Mouse (Mus musculus) heart, postnatal 36 days (tissue): Measurements from ENCODE around the gene Mterf1b. TPM values are rescaled to one million over a fixed set of nuclear protein-coding genes. Genes with fewer than 3 reads are reported as not detected.
"Not testable (repeated sequence)": the region's sequence is repeated elsewhere in the genome, so short reads cannot be mapped to it uniquely, and the experiment has no call there.

Source experiments
- DNase-seq, 2 experiments: peaks; one replicate each; pipeline ENCODE4 v3.0.0; 2021 to 2022
- intact Hi-C: fragments of 180-260 bp; cut with DNase I; formaldehyde crosslinking; loops from one replicate; pipeline ENCODE4 v1.15.1; 2025
- total RNA-seq, 2 experiments: library from RNA; stranded (reverse); gene quantifications; 2 replicates each; pipeline ENCODE4 v1.2.3; 2021

Mterf1b gene
- 1 to 10 TPM; 1.9 to 2.1 TPM for total RNA-seq

DNA sequence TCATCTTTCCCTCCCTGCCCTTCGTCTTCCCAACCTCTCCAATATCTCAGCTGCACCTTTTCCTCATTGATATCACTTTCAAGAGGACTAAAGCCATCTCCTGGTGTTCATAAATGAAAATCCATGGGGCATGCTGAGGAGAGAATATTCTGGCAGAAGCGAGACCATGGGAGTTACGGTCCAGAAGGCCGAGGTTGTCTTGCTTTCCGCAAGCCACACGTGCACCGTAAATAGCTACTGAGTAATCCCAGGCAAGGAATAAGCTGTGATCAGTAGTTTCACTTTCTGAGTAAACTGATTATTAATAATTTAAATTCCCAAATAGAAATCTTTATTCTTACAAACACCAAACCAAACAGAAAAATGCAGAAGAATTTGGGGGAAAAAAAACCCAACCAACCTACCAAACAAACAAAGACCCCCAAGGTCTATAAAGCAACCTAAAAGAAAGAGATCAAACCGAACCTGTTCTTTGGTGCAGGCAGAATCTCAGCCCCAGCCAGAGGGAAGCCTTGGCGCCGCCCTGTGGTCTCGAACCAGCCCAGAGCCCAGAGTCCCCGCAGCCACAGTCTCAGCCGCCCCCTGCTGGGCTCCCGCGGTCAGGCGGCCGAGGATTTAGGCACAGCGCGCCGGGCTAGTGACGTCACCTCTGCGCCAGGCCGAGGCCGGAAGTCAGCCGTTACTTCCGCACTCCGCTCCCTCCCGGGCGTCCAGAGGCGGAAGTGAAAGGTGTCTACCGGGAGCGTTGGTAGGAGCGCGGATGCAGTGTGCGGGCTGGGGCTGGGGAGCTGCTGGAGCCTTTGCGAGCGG lies at the start of gene Mterf1b:
Gene Mterf1b (plus strand): TSS at position 697 of the 810 bp plus-strand sequence.
- intact Hi-C loops: loop anchor here (1.0 to 10.0 kb wide), 4 partner anchors 87 to 563 kb away; partner anchors contain the start of genes Cyp51 and Fzd1
- not testable (repeated sequence) for DNase-seq

DNA sequence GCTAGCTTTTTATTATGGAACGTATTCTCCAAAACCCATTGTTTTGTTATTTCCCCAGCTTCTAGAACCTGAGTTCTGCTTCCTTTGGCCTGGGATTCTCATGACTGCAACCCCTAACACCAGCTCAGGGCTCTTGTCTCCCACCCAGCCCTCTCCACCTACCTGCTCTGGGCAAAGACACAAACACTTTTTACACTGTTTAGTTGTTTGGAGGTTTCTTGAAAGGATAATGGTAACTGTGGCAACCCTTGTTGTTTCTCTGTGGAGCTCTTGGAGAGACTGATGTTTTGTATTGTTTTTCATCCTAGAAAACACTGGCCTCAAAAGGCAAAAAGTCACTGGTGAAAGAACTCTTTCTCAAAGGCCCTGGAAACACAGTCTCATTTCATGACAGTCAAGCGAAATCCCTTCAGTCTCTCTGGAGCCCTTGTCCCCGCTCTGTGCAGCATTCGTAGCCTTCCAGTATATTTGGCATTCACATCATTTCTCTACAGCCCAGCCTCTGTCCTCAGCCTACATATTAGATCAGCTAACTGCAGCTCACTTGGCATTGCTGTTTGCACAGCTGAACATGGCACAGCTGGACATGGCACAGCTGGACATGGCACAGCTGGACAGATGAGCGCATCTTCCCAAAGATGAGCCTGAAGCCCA lies 32.6 kb upstream of the Mterf1b start:
- intact Hi-C loops: loop anchor here (10.0 kb wide), 1 partner anchor 225 kb away; no protein-coding TSS in a partner anchor
- not testable (repeated sequence) for DNase-seq

DNA sequence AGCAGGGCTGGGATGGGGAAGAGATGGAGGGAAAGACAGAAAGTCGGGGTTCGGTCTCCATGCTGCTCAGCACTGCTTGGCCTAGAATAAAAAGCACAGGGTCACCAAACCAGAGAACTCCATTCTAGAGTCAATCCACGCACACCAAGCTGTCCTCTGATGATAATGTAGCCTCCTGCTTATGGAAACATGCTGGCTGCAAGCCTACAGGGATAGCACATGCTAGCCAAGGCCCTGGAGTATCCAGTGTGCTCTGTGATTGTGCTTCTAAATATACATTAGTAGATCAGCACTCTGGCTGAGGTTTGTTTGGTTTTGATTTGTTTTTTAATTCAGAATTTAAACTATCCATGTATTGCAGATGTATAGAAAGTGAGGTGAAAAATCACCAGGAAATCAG lies 30.6 kb upstream of the Mterf1b start:
- DNase-seq: peak; percentile 9 to 18
- intact Hi-C loops: loop anchor here (10.0 kb wide), 1 partner anchor 223 kb away; no protein-coding TSS in a partner anchor

DNA sequence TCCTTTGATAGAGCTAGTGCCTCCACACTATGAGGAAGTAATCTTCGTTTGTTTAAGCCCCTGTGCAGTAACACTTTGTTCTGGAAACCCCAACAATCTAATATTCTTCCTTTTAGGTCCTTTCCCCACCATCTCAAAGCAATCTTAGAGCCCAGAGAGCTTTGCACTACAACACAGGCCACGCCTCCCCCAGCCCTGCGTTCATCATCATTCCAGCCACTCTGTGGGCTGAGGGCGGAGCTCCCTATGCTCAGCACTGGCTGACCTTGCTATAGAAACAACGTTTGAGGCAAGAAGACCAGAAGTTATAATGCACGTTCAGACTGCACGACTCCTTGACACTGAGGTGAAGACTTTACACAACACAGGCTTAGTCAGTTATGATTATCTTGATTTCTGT lies 29.7 kb upstream of the Mterf1b start:
- intact Hi-C loops: loop anchor here (10.0 kb wide), 1 partner anchor 222 kb away; no protein-coding TSS in a partner anchor
- DNase-seq: no peak

DNA sequence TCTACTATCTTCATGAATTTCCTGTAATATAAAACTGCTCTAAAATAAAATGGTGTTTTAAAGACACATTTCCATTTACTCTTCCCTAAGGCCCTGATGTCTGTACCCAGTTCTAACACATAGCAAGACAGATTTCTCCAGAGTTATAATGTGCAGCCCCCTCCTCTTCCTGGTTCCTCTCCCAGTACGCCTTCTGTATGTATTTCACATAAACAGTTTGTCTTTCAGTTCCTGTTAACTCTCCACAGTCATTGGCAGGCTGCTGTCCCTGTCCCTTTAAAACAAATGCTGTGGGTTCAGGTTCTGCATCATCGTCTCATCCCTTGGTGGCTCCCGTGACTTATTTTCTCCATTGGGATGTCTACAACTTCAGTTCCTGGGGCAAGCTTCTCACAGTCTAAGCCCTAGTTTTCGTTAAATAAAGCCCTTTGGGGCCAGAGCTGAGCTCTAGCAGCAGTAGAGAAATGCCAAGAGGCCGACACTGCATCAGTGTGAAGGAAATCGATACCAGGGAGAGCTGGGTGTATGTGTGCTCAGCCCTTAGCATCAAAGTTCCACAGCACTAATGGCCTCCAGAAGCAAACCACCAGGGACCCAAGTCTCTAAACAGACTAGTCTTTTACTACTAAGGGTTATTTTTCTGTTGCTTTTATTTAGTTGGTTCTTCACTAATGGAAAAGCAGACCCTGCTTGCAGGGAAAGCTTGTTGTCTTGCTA lies 24.2 kb upstream of the Mterf1b start:
- intact Hi-C loops: loop anchor here (10.0 kb wide), 1 partner anchor 217 kb away; no protein-coding TSS in a partner anchor
- DNase-seq: not testable (repeated sequence)

DNA sequence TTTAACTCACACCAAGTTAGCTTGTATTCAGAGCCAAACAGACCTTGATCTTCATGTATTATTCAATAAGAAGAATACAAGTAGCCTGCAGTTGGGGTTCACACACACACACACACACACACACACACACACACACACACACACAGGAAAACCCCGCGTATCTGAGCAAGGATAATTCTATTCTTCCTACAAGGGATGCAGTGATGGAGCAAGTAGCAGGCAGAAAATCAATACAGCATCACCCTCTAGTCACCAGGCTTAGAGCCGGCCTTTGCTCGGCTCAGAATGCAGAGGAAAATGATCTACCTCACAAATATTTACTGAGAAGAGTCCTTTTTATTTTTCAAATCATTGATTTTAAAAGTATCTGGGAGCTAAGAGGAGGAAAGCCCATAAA lies 23.6 kb upstream of the Mterf1b start:
- intact Hi-C loops: loop anchor here (10.0 kb wide), 1 partner anchor 216 kb away; no protein-coding TSS in a partner anchor

DNA sequence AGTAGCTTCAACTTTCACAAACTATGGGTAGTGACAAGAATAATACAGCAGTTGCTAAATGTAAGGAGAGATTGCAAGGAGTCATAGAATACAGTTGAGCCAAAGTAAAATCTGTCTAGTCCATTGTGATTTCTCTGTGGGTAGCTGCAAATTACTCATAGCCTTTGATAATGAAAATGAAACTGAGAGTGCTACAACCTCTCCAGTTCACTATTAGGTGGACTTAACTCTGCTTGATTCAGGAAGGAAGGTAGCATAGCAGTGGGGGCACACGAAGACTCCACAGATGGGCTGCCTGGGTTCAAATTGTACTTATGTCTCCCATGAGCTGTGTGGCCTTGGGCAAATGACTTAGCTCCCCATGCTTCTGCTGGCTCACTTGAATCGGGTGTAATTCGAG lies 15.7 kb upstream of the Mterf1b start:
- intact Hi-C loops, DNase-seq: not testable (repeated sequence)

More for the DNA sequence above, 23.6 kb upstream of the Mterf1b start:
- DNase-seq: not testable (repeated sequence)

DNA sequence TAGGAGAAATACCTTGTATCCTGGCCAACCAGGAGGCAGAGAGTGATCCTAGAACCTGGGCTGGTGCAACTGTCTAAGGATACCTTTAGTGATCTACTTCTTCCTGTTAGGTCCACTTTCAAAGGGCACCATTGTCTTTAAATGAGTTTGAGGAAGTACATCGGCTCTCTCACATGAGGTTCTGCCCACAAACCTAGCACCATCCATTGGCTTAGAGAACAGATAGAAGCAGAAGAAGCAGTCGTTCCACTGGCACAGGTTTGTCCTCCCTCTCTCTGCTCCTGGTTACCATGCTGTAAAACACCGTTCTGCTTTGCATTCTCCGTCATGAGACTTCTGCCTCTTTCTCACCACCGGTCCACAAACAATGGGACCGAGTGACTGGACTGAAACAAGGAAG lies 12.8 kb upstream of the Mterf1b start:
- DNase-seq: no peak

DNA sequence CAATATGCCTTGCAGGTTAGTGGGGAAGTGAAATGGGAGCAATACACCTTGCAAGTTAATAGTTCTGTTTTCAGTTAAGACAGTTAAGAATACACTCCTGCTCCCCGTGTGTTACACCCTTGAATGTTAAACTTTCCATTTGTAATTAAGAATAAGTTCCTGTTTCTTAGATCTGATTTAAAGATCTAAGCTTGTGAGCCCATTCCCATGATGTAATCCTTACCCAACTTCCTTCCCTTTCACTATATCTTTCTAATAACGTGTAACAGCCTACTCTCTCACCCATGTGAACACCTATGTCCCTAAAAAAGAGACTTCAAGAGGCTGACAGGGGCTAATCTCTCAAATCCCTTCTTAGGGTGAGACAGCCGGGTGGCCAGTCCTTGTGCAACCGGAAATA lies 5.4 kb upstream of the Mterf1b start:
- no peak for DNase-seq
- intact Hi-C loops: no loop called here

More for the DNA sequence above, 12.8 kb upstream of the Mterf1b start:
- intact Hi-C loops: no loop called here

DNA sequence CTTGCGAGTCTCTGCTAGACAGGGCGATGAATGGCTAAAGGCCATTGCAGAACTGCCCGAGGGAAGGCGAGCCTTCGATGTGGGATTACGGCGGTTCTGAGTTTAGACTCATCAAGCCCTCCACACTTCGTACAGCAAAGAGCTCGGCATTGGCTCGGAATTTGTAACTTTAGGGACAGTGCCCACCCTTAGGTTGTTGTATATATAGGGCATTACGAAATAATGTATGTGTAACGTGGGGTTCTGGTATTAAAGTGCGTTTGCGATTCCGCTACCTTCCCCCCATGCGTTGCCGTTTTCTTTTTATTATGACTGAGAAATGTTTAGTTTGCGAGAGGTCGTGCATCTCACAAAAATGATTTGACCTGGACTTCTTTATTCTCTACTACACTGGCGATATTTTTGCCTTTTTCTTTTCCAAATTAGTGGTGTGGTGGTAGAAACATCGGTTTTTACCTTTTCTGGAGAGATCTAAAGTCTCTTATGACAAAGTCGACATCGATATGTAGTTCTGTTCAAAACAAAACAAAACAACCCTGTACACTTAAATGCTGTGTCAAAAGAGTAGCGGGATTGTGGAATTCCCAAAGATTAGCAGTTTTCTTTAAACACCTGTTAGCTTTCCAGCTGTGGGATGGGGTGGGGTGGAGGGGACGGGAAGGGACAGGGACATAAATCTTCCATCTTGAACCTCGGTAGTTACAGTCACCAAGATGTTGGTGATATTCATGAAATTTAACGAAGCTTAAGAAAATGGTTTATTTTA lies 497 bp downstream of the Mterf1b start:
- intact Hi-C loops: loop anchor here (2.0 to 10.0 kb wide), 3 partner anchors 88 to 562 kb away; partner anchors contain the start of genes Cyp51 and Fzd1
- DNase-seq: not testable (repeated sequence)

DNA sequence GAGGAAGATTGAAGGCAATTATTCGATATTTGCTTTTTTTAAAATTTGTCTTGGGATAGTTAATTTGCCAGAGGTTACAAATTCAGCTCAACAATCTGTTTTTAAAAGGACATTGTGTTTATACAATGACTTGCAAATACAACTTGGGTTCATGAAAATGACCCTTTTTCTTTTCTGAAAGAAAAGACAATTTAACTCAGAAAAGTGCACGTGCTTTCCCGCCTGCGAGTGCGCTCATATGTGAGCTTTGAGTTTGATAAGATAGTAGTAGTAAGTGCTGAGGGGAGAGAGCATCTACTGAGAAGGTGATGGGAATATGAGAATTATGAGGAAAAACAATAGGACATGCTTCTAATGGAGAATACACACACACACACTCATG lies 1.1 kb downstream of the Mterf1b start:
- no peak for DNase-seq
- intact Hi-C loops: loop anchor here (2.0 to 10.0 kb wide), 3 partner anchors 88 to 562 kb away; partner anchors contain the start of genes Cyp51 and Fzd1

DNA sequence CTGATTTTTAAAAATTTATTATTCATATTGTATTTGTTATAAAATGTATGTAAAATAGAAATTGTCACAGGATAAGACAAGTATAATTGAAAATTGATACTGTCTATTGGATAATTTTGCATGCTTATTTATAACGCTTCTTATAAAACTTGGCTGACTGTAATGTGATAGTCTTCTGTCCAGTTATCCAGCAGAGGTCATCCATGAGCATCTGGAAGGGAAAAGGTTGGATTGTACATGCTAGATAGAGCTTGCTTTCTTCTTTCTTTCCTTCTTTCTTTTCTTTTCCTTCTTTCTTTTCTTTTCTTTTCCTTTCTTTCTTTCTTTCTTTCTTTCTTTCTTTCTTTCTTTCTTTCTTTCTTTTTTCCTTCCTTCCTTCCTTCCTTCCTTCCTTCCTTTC lies 2.0 kb downstream of the Mterf1b start:
- intact Hi-C loops: loop anchor here (10.0 kb wide), 2 partner anchors 549 to 561 kb away; partner anchors contain the start of gene Fzd1
- no peak for DNase-seq

DNA sequence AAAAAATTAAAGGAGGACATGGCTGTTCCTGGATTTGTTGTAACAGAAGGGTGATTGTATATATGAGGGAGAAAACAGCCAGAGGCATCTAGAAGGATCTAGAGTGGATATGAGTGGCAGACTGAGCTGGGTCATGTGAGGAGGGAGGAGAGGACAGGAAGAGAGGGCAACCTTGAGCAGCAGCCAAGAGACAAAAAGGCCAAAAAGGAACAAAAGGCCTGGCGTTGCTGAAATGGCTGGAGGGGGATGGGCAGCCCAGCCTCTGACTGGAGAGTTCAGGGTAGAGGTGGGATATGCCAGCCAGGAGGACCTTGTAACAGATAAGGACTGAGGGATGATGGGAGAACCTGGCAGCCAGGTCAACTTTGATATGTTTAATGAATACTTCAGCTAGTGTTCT lies 2.9 kb downstream of the Mterf1b start:
- no peak for DNase-seq
- intact Hi-C loops: loop anchor here (10.0 kb wide), 2 partner anchors 550 to 560 kb away; partner anchors contain the start of gene Fzd1

DNA sequence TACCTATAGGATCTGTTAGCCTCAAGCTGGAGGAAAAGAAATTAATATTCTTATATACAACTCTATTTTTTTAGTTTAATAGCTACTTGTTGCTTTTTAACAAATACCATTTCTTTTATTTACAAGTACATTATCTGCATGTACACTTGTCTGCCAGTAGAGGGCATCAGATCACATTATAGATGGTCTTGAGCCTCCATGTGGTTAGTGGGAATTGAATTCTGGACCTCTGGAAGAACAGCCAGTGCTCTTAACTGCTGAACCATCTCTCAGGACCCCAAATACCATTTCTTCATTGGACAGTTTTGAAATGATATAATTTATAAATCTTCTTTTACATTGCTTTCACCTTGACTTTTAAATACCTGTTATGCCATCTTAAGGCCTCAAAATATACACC lies 9.2 kb downstream of the Mterf1b start:
- intact Hi-C loops: loop anchor here (2.0 kb wide), 1 partner anchor 711 kb away; no protein-coding TSS in a partner anchor
- DNase-seq: no peak

DNA sequence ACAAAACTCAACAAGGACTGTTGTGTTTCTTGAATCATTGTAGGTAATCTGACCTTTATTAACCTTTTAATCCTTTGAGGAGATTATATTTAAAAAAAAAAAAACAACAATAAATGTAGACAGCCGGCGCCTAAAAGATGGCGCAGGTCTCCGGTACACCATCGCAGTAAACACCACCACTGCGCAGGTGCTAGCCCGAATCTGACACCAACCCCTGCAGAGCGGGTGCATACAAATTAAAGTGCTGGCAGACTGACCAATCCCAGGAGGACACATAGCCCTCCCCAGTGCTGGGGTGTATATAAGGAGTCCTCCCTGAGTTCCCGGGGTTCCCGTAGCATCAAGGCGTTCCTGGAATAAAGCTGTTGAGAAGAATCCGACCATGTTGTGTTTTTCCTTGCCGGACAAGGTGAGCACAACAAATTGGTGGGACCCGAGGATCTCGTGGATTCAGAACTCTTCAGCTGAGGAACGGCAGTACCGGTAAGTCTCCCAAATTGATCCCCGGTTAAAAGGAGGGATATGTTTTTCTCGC lies 10.2 kb downstream of the Mterf1b start:
- intact Hi-C loops, DNase-seq: not testable (repeated sequence)

DNA sequence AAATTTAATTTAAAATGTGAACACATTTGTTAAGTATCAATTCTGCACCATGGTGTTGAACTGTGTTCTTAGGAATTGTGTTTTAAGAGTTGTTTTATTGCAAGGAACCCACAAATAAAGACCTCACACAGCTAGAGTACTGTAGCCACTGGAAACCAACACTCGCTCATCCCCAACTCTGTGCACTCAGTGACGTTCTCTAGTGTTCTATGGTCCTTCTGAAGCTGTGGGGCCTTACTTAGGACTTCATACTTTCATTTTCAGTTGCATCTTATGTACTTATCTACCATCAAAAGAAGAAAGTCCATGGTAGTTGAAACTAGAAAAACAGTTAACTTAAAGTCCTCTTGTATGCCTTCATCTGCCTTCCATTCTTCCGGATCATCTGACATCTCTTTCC lies 17.9 kb downstream of the Mterf1b start:
- intact Hi-C loops, DNase-seq: not testable (repeated sequence)

DNA sequence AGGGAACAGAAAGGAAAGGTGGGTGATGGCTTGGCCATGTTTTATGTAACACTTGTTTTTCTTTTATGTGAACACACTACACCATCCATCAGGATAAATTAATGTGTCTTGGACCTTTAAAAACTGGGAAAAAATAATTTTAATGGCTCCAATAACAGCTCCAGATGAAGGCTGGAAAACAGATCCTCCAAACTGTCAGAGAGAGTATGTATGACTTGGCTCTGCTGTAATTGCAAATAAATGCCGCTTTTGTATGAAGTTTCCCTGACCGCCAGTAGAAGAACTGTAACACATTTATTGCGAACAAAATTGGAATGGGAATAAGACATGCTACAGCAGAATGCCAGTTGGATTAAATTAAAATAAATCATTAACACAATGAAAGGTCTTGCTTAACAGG lies 29.1 kb downstream of the Mterf1b start:
- no peak for DNase-seq
- intact Hi-C loops: no loop called here

DNA sequence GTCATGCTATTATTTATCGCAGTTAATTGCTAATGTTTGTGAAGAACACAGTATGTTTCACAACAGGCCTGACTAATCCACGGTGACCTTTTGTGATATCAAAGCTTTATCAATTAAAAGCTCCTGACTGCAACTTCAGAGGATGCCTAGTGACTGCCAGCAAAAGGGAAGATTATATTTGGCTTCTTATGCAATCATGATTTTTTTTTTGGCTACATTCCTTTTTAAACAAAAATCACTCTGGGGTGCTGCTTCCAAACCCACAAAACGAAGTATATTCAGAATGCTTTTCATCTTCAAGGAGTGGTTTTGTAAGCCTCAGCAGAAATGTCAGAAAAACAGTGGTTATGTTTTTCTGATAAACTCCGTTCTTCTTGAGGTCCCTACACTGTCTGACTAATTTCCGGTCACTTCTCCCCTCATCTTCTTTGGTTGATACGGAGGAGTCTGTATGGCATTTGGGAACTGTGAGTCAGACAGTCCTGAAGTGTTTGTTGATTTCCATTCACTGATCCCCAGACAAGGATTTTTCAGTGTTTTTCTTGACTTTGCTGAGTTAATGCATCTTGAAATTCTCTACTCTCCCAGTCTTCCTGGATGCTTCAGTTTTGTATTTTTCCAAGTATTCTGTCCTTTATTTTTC lies 29.9 kb downstream of the Mterf1b start:
- no peak for DNase-seq
- intact Hi-C loops: no loop called here

DNA sequence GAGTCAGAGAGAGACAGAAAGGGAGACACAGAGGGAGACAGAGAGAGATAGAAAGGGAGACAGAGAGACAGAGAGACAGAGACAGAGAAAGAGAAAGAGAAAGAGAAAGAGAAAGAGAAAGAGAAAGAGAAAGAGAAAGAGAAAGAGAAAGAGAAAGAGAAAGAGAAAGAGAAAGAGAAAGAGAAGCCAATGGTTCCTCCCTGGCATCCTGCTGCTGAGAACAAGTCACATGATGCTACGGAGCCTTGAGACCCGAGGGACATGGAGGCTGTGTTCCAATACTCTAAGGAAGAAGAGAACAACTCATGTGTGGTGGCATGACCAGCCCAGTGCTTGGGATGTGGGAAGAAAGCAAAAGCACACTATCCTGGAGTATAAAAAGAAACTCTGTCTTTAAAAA lies 40.0 kb downstream of the Mterf1b start:
- DNase-seq: no peak
- intact Hi-C loops: no loop called here
